Mouse (Mus musculus): Measurements from ENCODE around the gene Jarid2. TPM values are rescaled to one million over a fixed set of nuclear protein-coding genes. Genes with fewer than 3 reads are reported as not detected.

Gene Jarid2
- polyA plus RNA-seq (2012; rRNA removed): 35.9 and 42.3 TPM in 2 replicates

GRCm38 (mm10) chr13:44729424-44729971 is at the start of gene Jarid2:
Gene Jarid2 (plus strand): TSS chr13:44729474.
- DNase-seq: peak; percentile 62 to 68
- 2% methylated on average over 31 of the region's 31 CpGs for WGBS
- H3K27ac ChIP-seq (ENCODE audit: insufficient read depth, low read length): peak within 1 kb of the TSS; percentile 60
- TF ChIP-seq CTCF (IDR thresholded peaks at IDR 0.05; ENCODE audit: borderline replicate concordance, insufficient read depth, low read depth, low read length) (no peak), POLR2A (IDR thresholded peaks at IDR 0.05; ENCODE audit: borderline replicate concordance, insufficient read depth, low read length) (no peak)
- no peaks in the 10 kb centered on the region for H3K27me3 ChIP-seq (ENCODE audit: control insufficient read depth, insufficient read depth, low read length)
- H3K4me3 ChIP-seq (replicated peaks; ENCODE audit: insufficient read depth, low read depth, low read length): peak within 1 kb of the TSS; percentile 71
- peaks cover under 1% of the 10 kb centered on the region for H3K4me1 ChIP-seq (ENCODE audit: control insufficient read depth, insufficient read depth, low read length)

- 57% methylated on average over 7 of the region's 7 CpGs for WGBS
- no peaks in the 10 kb centered on the region for H3K4me1 ChIP-seq (ENCODE audit: control insufficient read depth, insufficient read depth, low read length)
- no peak overlapping the region for H3K27ac ChIP-seq (ENCODE audit: insufficient read depth, low read length)
- DNase-seq: no peak
- TF ChIP-seq CTCF (IDR thresholded peaks at IDR 0.05; ENCODE audit: borderline replicate concordance, insufficient read depth, low read depth, low read length): no peak
- TF ChIP-seq POLR2A (IDR thresholded peaks at IDR 0.05; ENCODE audit: borderline replicate concordance, insufficient read depth, low read length): no peak
- no peaks in the 10 kb centered on the region for H3K27me3 ChIP-seq (ENCODE audit: control insufficient read depth, insufficient read depth, low read length)
- H3K4me3 ChIP-seq (replicated peaks; ENCODE audit: insufficient read depth, low read depth, low read length): no peak overlapping the region
These were observed 48.2 kb upstream of the Jarid2 start for GRCm38 (mm10) chr13:44681051-44681450.

DNA sequence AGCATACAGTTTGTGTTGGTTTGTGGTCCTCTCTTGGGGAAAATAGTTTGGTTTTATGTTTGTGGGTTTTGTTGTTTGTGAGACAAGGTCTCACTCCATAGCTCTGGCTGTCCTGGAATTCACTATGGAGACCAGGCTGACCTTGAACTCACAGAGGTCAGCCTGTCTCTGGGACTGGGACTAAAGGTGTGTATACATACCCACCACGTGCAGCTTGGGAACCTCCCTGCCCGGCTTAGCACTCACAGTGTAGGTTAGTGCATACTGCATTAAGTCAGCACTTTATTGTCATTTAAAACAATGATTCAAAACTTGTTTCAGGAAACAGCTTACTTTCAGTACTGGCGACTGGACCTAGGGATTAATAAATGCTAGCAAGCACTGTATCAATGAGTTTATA is 41.1 kb upstream of the Jarid2 start:
- no peaks in the 10 kb centered on the region for H3K27me3 ChIP-seq (ENCODE audit: control insufficient read depth, insufficient read depth, low read length)

DNA sequence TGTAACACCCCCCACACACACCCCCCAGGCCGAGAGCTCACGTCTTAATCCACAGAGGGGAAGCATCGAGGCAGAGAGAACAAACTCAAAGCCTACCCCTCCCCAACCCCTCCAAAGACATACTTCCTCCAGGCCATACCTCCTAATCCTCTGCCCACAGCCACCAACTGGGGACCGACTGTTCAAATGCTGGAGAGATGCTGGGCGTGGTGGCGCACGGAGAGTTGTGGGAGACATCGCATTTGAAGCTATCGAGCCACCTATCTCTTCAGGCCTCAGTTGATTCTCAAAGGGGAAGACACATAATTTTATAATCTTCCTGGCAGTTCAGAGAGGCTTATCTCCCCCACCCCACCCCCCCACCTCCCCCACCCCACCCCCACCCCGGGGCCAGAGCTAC is 31.6 kb upstream of the Jarid2 start:
- H3K27ac ChIP-seq (ENCODE audit: insufficient read depth, low read length): no peak overlapping the region
- 92% methylated on average over 10 of the region's 10 CpGs for WGBS
- DNase-seq: no peak
- H3K4me3 ChIP-seq (replicated peaks; ENCODE audit: insufficient read depth, low read depth, low read length): no peak overlapping the region
- TF ChIP-seq CTCF (IDR thresholded peaks at IDR 0.05; ENCODE audit: borderline replicate concordance, insufficient read depth, low read depth, low read length) (no peak), POLR2A (IDR thresholded peaks at IDR 0.05; ENCODE audit: borderline replicate concordance, insufficient read depth, low read length) (no peak)
- no peaks in the 10 kb centered on the region for H3K27me3 ChIP-seq (ENCODE audit: control insufficient read depth, insufficient read depth, low read length)
- no peaks in the 10 kb centered on the region for H3K4me1 ChIP-seq (ENCODE audit: control insufficient read depth, insufficient read depth, low read length)

More for the DNA sequence above, 41.1 kb upstream of the Jarid2 start:
- 70% methylated on average over 3 of the region's 3 CpGs for WGBS
- Histone ChIP-seq H3K4me1 (ENCODE audit: control insufficient read depth, insufficient read depth, low read length) (no peaks in the 10 kb centered on the region), H3K27ac (ENCODE audit: insufficient read depth, low read length) (no peak overlapping the region), H3K4me3 (replicated peaks; ENCODE audit: insufficient read depth, low read depth, low read length) (no peak overlapping the region)
- no peak for DNase-seq
- TF ChIP-seq CTCF (IDR thresholded peaks at IDR 0.05; ENCODE audit: borderline replicate concordance, insufficient read depth, low read depth, low read length): no peak
- no peak for TF ChIP-seq POLR2A (IDR thresholded peaks at IDR 0.05; ENCODE audit: borderline replicate concordance, insufficient read depth, low read length)

DNA sequence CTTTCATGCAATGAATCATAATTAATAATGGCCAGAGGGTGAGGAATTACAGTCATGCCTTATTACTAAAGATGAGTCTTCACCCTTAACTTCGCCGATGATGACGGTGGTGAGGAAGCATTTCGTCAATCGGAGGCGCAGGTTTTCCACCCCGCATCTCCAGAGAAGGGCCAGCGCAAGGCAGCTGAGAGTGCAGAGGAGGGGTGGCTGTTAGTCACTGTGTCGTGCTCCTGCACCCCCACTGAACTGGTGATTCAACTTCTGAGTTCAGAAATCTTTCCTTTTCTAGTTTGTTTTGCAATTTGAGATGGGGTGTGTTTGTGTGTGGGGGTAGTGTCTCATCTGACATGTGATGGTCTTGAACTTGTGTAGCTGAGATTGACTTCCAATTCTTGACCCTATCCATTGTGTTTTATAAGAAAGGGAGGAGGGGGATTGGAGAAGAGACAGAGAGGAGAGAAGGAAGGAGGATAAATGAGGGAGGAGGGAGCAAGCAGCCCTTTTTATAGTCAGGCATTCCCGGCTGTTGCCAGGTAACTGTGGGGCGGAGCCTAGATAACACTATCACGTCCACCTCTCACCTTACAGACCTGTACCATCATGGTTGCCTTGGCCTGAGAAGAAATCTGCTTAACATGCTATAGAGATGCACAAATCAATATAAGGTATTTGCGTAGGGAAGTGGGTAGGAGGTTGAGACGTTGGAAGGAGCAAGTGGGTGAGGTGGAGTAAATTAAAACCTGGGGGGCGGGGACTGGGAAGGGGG is 25.1 kb upstream of the Jarid2 start:
- Histone ChIP-seq H3K27ac (ENCODE audit: insufficient read depth, low read length) (no peak overlapping the region), H3K27me3 (ENCODE audit: control insufficient read depth, insufficient read depth, low read length) (no peaks in the 10 kb centered on the region), H3K4me3 (replicated peaks; ENCODE audit: insufficient read depth, low read depth, low read length) (no peak overlapping the region), H3K4me1 (ENCODE audit: control insufficient read depth, insufficient read depth, low read length) (no peaks in the 10 kb centered on the region)
- TF ChIP-seq POLR2A (IDR thresholded peaks at IDR 0.05; ENCODE audit: borderline replicate concordance, insufficient read depth, low read length): no peak
- TF ChIP-seq CTCF (IDR thresholded peaks at IDR 0.05; ENCODE audit: borderline replicate concordance, insufficient read depth, low read depth, low read length): no peak
- no peak for DNase-seq
- whole genome bisulfite sequencing: 94% methylated on average over 15 of the region's 15 CpGs

DNA sequence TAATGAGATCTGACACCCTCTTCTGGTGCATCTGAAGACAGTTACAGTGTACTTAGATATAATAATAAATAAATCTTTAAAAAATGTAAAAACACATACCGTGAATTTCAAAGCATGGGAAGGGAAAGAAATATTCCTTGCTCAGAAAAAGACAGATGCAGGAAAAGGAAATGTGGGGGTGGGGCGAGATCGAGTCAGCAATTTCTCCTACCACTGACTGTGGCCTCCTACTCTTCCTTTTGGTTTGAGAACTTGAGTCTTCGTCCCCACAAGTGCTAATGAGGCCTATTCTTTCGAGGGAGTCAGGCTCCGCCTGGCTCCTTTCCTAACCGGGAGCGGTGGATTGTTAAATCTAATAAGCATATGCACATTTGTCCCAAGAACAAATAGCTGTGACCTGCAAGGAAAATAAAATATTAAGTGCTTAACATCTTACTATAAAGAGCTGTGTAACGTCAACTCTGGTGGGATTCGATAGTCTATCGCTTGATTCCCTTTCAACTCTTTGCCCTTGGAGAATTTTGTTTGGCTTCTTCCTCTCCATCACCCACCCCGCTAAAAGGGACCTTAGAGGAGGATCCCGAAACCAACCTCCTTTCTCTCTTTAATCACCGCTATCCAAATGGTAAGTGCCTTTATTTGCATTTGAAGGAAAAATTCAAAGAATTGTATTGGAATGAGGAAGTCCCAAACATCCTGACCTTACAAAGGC is 24.1 kb upstream of the Jarid2 start:
- no peak overlapping the region for H3K4me3 ChIP-seq (replicated peaks; ENCODE audit: insufficient read depth, low read depth, low read length)
- 79% methylated on average over 14 of the region's 14 CpGs for WGBS
- no peaks in the 10 kb centered on the region for H3K4me1 ChIP-seq (ENCODE audit: control insufficient read depth, insufficient read depth, low read length)
- TF ChIP-seq CTCF (IDR thresholded peaks at IDR 0.05; ENCODE audit: borderline replicate concordance, insufficient read depth, low read depth, low read length): no peak
- H3K27me3 ChIP-seq (ENCODE audit: control insufficient read depth, insufficient read depth, low read length): no peaks in the 10 kb centered on the region
- no peak overlapping the region for H3K27ac ChIP-seq (ENCODE audit: insufficient read depth, low read length)
- DNase-seq: no peak

- Histone ChIP-seq H3K27ac (ENCODE audit: insufficient read depth, low read length) (no peak overlapping the region), H3K27me3 (ENCODE audit: control insufficient read depth, insufficient read depth, low read length) (no peaks in the 10 kb centered on the region), H3K4me3 (replicated peaks; ENCODE audit: insufficient read depth, low read depth, low read length) (no peak overlapping the region), H3K4me1 (ENCODE audit: control insufficient read depth, insufficient read depth, low read length) (no peaks in the 10 kb centered on the region)
- no peak for DNase-seq
- 94% methylated on average over 7 of the region's 7 CpGs for WGBS
- TF ChIP-seq POLR2A (IDR thresholded peaks at IDR 0.05; ENCODE audit: borderline replicate concordance, insufficient read depth, low read length) (no peak), CTCF (IDR thresholded peaks at IDR 0.05; ENCODE audit: borderline replicate concordance, insufficient read depth, low read depth, low read length) (no peak)
These were observed 23.6 kb upstream of the Jarid2 start for GRCm38 (mm10) chr13:44705743-44706044.

All from cerebellum, adult 2 months (tissue).